Mouse (Mus musculus) ovary, postnatal 36 days (tissue): Measurements from ENCODE around the gene Tex46.

ENCODE experiments used
- DNase-seq: peaks from one replicate; pipeline ENCODE4 v3.0.0; 2022; ENCODE audit warnings: low spot score, mixed read lengths

The Tex46 gene

GRCm38 (mm10) chr4:136610387-136610856, at the start of gene Tex46:
Gene Tex46 (plus strand): TSS chr4:136610437.
- DNase-seq: no peak

- no peak for DNase-seq
Measured at GRCm38 (mm10) chr4:136562755-136563154, 47.5 kb upstream of the Tex46 start.

- DNase-seq: peak; percentile 41
Measured at GRCm38 (mm10) chr4:136568629-136569028, 41.6 kb upstream of the Tex46 start.

GRCm38 (mm10) chr4:136569998-136570397, 40.2 kb upstream of the Tex46 start:
- DNase-seq: no peak

- DNase-seq: no peak
Measured at GRCm38 (mm10) chr4:136581885-136582284, 28.4 kb upstream of the Tex46 start.

- no peak for DNase-seq
Measured at GRCm38 (mm10) chr4:136587221-136587827, 22.9 kb upstream of the Tex46 start.

GRCm38 (mm10) chr4:136588003-136588402, 22.2 kb upstream of the Tex46 start:
- no peak for DNase-seq

- DNase-seq: no peak
Measured at GRCm38 (mm10) chr4:136592111-136592510, 18.1 kb upstream of the Tex46 start.

- no peak for DNase-seq
Measured at GRCm38 (mm10) chr4:136594006-136594405, 16.2 kb upstream of the Tex46 start.

GRCm38 (mm10) chr4:136595221-136595620, 15.0 kb upstream of the Tex46 start:
- no peak for DNase-seq

GRCm38 (mm10) chr4:136598268-136598876, 11.9 kb upstream of the Tex46 start:
- DNase-seq: no peak

- DNase-seq: no peak
Measured at GRCm38 (mm10) chr4:136599869-136600268, 10.4 kb upstream of the Tex46 start.

GRCm38 (mm10) chr4:136600536-136600935, 9.7 kb upstream of the Tex46 start:
- DNase-seq: no peak

GRCm38 (mm10) chr4:136601476-136601875, 8.8 kb upstream of the Tex46 start:
- peak; percentile 64 for DNase-seq

- DNase-seq: peak; percentile 56
Measured at GRCm38 (mm10) chr4:136602018-136602554, 8.2 kb upstream of the Tex46 start.

GRCm38 (mm10) chr4:136602568-136602967, 7.7 kb upstream of the Tex46 start, which contains the start of gene Kdm1a:
Gene Kdm1a (minus strand): TSS chr4:136602723.
- DNase-seq: peak; percentile 96

GRCm38 (mm10) chr4:136605756-136606485, 4.3 kb upstream of the Tex46 start:
- DNase-seq: no peak

- DNase-seq: no peak
Measured at GRCm38 (mm10) chr4:136613657-136614056, 3.4 kb downstream of the Tex46 start.

- DNase-seq: no peak
Measured at GRCm38 (mm10) chr4:136621336-136621735, 11.1 kb downstream of the Tex46 start.

- DNase-seq: no peak
Measured at GRCm38 (mm10) chr4:136621956-136622355, 11.7 kb downstream of the Tex46 start.

- no peak for DNase-seq
Measured at GRCm38 (mm10) chr4:136622388-136622787, 12.2 kb downstream of the Tex46 start, which contains the start of gene Lactbl1. Gene Lactbl1 (plus strand): TSS chr4:136622621.

- DNase-seq: no peak
Measured at GRCm38 (mm10) chr4:136626590-136626989, 16.4 kb downstream of the Tex46 start.
